Mouse (Mus musculus) spleen, embryonic (tissue): ENCODE data around the gene Hoxb13.

Experiments used
- CTCF ChIA-PET: fragments of 350-600 bp; sonication (Branson Sonifier 250); formaldehyde crosslinking; loops from one replicate; lab custom pipeline; 2022; lab: Charles Lee

Hoxb13 gene

DNA sequence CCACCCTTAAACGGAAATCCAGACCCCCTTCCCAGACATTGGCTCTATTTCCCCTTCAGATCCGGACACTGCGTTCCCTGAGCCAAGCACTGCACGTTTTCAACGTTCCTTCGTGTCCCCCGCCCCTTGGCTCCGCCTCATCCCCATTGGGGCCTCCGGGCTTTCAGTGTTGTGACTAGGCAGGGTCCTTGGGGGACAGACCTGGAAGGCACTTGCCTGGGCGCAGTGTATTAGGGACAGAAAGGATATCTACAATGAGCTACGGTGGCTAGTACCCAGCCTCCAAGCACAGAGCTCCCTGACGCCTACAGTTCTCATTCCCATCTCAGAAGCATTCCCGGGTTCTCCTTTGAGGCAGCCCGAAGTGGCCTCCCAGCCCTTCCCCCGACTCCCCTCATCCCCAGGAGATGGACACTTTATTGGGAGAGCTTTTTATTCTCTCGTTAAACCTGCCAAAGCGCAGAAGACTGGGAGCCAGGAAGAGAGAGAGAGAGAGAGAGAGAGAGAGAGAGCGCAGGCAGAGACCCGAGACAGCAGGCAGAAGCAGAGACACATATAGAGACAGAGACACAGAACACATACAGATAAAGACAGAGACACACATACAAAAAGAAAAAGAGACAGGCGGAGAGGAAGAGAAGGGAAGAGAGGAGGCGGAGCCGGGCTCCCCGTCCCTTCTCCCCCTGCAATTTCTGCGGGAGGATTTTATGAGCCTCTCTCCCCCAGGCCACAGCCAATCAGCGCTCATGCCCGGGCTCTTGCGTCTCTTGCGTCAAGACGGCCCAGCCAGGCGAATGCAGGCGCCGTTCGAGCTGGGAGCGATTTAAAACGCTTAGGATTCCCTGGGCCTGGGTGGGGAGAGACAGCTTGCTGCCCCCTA is at the start of gene Hoxb13:
Gene Hoxb13 (plus strand): TSS at position 796 of the 880 bp plus-strand sequence.
- CTCF ChIA-PET, result no interaction called here

DNA sequence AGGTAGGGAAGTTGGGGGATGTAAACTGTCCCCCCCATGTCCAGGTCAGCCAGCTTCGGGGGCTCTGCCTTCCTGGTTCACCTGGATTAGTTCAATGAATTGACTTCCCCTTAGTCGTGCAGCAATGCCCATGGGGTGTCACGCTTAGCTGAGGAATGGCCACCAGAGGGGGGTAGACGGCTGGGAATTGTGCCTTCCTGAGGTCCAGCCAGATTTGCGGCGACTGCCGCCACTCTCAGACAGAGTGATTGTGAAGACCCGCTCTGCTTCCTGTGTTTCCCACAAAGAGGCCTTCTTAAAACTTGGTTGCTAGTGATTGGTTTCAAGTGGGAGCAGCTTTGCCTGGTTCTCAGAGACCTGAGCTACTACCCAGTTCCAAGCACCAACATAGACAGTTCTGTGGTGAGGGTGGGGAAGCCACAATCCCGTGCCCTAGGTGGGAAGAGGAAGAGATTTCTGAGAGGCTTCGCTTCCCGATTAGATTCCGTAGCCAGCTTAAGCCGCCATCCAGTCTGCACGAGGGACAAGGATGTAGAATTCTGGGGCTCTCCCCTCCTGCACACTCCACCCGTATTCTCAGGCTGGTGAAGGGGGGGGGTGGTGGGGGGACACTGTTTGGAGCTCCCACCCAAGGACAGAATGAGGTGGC is 48.4 kb upstream of the Hoxb13 start:
- CTCF ChIA-PET, result no interaction called here

DNA sequence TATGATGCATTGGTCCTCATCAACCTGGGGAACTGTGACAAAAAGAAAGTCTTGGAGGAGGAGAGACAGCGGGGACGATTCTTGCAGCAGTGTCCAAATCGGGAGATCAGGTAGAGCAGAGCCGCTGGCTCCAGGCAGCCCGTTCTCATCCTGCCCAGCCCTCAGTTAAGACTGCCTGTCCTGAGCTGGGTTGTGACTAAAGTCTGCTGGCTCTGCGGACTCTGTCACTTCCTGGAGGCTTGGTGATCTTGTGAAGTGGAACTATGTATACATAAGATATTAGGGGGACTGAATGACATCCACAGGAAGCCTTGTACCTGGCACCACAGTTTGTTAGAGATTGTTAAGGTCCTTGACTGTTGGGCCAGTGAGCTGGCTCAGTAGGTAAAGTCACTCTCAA is 46.6 kb upstream of the Hoxb13 start:
- CTCF ChIA-PET, result no interaction called here

DNA sequence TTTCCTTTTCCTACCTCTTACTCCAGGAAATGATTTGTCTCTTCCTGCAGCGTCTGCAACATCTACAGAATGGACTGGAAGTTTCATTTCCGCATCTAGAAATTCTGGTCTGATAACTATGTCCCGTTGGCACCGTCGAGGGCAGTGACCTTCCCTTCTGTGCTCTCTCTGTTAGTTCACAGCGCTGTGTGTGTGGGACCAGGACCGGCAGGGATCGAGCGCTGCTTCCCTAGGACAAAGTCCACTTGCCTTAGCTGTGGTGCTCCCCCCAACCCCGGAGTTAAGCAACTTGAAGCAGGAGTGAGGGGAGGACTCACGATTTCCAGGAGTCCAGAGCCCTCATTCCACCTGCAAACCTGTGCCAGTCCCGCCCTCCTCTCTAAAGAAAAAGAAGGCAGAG is 29.3 kb upstream of the Hoxb13 start:
- CTCF ChIA-PET, result no interaction called here

DNA sequence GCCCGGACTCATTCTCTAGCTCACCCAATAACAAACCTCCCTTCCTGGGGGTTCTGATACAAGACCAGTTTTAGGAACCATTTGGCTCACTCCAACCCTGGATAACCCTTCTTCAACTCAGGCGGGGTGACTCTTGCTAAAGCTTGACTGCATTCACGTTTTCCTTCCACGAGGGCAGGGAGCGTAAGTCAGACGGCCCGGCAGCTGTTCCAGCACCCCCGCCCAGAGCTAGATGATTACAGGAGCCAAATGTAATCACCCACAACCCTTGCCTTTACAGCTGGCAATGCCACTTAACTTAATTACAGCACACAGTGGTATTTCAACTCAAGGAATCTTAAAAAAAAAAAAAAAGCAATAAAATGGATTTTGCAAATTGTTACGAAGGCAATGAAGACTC is 26.0 kb upstream of the Hoxb13 start:
- CTCF ChIA-PET, result no interaction called here

DNA sequence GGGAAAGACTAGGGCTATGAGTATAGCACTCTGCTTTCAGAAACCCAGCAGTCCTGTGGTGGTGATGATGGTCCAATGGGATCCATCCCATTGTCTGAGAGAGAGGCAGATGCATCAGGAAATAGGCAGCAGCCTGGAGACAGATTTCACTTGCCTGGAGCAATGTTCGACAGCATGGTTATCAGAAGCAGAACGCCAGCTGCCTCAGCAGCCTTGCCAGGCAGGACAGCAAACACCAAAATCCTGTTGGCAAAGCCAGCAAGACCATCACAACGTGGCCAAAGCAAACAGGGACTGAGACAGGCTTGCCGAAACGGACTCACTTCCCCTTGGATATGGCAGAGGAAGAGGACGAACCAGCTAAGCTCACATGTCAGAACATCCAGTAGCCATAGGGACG is 25.1 kb upstream of the Hoxb13 start:
- CTCF ChIA-PET, result no interaction called here

DNA sequence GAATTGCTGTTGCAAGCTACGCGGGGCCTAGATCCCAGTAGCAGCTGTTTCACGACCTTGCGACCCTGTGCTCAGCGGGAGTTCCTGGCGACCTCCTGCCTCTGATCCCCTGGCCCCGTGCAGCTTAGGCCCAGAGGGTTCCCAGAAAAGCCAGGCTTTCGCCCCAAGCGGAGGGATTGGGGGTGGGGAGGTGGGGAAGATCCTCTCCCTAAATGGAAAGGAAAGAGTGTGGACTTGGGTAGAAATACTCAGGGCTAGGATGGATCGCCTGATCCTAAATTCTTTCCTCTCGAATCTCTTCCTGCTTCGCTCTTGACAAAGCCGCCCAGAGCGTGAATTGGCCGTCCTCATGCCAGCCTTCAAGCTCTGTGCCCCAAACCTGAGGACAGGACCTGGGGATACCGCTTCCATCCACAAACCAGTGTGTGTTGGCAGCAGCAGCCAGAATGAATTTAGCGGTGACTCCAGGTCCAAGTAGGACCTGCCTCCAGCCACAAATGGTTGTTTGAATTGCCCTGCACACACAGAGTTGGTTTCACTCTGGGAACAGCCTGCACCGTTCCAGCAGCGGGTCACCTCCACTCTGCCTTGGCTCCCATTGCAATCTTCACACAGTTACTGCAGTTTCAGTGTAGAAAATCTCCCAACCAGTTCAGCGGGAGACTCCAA is 23.3 kb upstream of the Hoxb13 start:
- CTCF ChIA-PET, result no interaction called here

DNA sequence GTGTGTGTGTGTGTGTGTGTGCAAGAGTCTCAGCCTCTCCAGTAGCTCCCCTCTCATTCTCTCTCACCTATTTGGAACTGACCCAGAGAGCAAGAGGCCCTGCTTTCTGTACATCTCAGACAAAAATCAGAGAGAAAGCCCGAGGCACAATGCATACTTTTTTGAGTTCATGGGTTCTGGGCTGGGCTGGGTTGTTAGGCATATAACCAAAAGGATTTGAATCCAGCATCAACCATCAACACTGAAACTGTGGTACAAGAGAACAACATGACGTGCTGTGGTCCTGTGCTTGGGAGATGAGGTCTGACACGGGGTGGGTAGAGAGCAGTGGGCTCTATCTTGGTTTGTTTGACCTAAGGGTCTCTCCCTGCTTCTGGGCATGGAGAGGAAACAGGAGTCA is 22.5 kb upstream of the Hoxb13 start:
- CTCF ChIA-PET, result no interaction called here

DNA sequence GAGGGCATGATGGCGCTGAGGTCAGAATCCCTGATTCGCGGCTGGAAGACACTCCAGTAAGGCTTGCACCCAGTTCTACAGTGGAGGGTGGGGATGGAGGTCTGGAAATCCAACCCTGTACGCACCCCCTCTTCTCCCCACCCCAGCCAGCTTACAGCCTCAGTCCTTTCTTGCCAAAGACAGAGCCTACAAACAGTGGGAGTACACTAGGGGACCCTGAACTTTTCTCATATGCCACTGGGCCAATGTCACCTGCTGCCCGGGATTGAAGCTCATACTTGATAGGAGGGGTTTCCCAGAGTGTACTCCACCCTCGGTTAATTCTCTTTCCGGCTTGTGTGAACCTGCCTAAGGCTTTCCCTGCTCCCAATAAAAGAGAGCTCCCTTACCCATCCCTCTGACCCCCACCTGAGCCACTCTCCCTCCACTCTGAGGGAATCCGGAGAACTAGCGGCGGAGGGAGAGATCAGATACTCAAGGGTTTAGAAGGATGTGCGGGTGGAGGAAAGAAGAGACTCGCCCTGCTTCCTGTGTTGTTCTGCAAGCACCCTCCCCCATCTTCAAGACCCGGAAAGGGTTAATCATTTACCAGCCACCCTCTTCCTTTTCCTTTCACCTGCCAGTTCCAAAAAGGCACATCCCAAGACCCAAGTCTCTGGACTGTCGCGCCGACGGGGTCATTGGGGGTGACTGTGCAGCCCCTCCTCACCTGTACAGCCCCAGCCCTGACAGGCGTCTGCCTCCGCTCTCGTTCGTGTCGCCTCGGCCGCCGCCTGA is 21.4 kb upstream of the Hoxb13 start:
- CTCF ChIA-PET, result no interaction called here

DNA sequence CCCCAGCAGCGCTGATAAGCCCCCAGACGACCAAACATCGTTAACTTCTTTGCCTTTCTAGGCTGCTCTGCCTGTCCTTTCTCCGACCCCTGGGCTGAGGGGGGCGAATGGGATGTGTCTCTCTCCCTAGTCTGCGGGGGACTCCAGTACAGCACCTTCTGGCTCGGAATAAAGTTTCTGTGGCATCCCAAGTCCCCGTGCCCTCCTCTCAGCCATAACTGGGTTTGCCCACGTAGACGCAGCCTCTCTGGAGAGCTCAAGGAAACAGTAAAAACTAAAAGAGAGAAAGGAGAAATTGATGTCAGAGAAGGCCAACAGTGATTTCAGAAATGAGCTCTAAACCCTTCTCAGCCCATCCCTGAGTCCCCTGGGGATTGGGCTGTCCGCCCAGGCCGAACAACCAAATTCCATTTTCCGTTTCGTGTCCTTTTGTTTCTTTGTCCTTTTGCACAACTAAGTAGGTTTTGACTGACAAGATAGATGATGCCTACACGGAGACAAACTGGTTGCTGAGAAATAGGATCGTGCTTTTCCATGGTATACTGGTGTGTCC is 20.8 kb upstream of the Hoxb13 start:
- CTCF ChIA-PET, result no interaction called here

DNA sequence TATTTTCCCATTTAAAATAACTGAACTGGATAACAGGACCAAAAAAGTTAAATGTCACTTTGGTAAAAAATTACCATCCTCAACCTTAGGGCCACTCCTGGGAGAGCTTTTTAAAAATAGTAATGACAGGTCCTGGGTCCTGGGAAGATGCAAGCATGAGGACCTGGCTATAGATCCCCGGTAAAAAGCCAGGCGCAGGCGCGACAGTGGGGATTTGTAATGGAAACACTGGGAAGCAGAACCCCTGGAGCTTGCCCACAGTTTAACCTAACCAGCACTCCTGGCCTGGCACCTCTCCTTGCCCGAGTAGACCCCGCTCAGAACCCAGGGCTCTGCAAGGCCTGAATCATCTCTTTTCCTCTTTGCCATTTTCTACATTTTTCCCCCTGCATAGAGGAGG is 19.2 kb upstream of the Hoxb13 start:
- CTCF ChIA-PET, result no interaction called here

DNA sequence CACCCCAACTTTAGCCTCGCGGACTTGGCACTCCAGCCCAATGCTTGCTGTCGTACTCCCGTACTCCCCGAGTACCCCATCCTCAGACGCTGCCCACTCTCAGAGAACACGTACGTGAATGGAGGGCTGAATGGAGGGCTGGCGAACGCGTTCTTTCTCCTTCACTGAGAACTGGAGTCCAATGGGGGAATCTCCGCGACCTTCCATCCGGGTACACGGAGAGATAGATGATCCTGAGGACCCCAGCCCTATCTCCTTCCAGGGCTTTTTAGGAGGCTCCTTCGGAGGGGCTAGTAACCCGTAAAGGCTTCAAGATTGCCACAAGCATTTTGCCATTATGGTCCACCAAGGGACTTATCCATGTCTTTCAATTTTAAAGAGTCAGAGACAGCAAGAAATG is 18.6 kb upstream of the Hoxb13 start:
- CTCF ChIA-PET, result no interaction called here

DNA sequence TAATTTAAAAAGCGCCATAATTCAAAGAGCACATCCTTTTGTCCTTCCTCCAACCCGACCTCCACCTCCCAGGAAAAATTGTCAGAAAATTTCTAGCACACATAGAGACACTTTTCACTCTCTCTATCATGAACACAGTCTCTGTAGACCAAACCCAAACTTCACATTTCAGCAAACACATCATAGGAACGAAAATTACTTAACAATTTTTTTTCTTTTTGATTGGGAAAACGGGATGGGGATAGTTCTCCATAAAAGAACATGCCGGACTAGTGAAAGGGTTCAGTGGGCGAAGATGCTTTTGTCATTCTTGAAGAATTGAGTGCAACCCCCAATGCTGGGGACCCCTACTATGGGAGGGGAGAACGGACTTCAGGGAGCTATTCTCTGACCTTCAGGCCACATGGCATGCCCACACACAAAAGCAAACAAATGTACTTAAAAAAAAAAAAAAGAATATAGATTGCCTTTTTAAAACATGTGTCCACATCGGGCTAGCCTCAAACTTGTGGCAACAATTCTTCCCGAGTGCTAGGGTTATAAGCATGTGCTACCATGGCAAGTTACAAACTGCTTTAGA is 18.1 kb upstream of the Hoxb13 start:
- CTCF ChIA-PET, result no interaction called here

DNA sequence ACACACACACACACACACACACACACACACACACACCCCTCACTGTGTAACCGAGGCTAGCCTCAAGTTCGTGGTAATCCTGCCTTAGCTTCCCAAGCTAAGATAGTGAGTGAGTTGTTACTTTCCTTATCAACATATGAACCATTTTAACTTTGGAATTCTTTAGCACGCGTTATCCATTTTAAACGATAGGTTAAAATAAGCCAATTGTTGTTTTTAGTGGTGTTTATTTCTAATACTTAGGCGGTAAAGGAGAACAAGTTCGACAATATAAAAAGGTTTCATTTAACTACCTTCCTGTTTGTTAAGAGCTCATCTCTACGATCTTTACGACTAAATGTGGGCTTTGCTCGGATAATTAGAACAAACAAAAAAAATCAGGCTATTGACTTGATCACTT is 17.3 kb upstream of the Hoxb13 start:
- CTCF ChIA-PET, result interaction anchor here (0.7 kb wide), 1 partner anchor 30 kb away, joined by 5 read pairs; no protein-coding TSS in a partner anchor

DNA sequence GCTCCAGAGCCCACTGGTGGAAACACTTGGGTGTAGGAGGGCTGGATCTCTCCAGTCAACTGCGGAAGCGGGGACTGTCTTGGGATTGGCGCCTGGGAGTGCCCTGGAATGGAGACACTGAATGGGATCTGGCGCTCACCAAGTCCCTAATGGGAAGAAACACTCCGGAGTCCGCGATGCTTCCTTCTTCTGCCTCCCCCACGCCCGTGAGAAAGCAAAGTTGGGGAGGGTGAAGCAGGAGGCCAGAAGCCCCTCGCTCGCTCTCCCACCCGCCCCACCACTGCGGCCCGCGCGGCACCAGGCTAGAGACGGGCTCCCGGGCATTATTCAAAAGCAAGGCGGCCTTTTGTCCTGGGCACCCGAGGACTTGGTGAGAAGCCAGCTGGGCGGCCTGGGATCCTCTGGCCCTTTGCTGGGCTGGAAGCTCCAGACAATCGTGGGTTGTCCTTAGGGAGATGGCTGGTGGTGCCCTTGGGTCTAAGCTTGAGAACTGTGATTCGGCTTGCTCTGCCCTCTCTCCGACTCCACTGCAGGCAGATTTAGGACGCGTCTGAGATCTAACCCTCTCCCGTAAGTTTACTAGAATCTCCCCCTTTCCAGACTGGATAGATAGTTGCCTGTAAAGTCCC is 16.5 kb upstream of the Hoxb13 start:
- CTCF ChIA-PET, result no interaction called here

DNA sequence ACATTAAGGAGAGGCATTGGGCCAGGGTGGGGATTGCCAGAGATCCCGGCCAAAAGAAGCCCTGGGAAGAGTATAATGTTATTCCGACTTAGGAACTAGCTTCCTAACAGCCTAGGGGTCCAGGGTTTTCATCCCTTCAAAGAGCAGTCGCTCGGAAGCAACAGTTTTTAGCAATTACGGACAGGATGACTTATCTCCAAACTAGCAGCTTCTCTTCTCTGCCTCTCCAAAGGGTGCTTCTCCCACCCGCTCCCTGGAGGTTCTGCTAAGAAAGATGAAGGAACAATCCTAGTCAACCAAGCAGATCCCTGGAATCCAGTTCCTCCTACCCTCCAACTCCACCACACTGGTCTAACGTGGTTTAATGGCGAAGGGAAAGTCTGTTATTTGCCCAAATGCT is 15.8 kb upstream of the Hoxb13 start:
- CTCF ChIA-PET, result no interaction called here

DNA sequence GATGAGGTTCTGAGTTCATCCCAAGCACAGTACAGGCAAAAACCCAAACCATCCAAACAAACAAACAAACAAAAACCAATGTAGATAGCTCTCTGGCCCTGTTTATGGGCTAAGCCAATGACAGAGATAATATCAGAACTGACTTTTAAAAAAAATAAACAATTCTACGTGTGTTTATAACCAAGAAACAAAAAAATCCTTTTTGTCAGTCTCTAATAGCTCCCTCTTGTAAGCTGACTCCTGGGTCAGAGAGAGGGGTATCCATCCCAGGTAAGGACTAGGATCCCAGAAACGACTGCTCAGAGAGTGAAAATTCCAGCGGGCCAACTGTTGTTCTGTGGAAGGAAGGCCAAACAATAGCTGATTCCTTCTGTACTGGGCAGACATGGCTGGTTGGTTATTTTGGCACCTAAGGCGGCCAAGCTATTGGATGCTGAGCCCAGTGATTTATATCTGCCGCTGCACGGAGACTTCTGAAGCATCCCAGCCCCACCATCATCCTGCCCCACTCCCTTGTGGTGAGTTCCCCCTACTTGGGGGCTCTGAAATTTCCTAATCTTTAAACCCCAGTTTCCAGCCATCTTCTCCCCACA is 15.1 kb upstream of the Hoxb13 start:
- CTCF ChIA-PET, result interaction anchor here (0.8 kb wide), 1 partner anchor 397 kb away, joined by 7 read pairs; no protein-coding TSS in a partner anchor

DNA sequence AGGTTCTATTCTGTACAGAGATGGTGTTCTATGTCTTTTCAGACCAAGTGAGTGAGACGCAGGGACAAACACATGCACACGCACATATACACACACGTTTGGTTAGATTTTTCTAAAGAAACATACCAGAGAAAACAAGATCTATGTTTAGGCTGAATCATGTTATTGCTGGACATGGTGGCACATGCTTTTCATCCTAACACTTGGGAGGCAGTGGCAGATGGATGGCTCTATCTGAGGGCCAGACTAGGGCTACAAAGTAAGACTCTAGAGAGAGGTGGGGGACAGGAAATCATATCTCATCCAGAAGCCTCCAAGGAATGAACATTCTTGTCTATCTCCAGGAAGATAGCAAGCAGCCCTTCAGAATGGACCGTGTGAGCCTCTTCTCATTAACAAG is 13.1 kb upstream of the Hoxb13 start:
- CTCF ChIA-PET, result no interaction called here

DNA sequence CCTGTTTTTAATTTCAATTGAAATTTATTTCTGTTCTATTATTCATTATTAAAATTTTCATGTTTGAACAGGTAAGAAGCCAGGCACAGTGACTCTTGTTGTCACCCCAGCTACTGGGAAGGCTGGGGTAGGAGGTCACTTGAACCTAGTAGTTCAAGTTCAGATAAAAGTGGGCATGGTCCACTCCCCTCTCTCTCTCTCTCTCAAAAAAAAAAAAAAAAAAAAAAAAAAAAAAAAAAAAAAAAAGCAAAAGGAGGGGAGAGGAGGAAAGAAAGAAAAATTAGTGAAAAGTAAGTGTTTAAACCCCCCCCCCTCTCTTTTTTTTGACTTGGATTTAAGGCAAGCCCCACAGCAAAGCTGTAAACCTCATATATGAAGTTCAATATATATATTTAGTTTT is 9.9 kb upstream of the Hoxb13 start:
- CTCF ChIA-PET, result interaction anchor here (0.8 kb wide), 1 partner anchor 80 kb away, joined by 8 read pairs; no protein-coding TSS in a partner anchor

DNA sequence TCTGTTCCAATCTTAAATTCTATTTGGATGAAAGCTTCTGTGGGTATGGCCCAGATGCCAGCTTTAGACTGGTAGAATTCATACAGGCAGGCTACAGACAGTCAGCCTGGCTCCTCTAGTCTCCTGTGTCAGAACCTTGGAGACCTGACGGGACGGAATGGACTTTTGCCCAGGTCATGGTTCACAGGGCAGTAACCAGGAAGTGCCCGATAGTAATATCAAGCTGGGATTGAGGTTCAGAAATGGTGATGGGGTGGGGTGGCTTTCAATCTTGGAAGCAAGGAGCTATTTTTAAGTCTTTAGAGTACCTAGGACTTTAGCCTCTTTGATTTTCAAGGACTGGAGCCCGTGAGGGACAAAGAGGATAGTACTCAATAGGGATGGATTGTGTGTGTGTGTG is 6.8 kb upstream of the Hoxb13 start:
- CTCF ChIA-PET, result no interaction called here
